Mouse (Mus musculus): ENCODE data around the gene Tbc1d30.

GRCm38 (mm10) chr10:121374013-121374412, 22.9 kb upstream of the Tbc1d30 start:
- no peak for TF ChIP-seq CTCF (IDR thresholded peaks at IDR 0.05; ENCODE audit: low read depth)
- no peak for TF ChIP-seq EP300 (optimal IDR thresholded peaks at IDR 0.05)
